Mouse (Mus musculus): ENCODE results near the gene Slc6a17.

- TF ChIP-seq CTCF (IDR thresholded peaks at IDR 0.05; ENCODE audit: borderline replicate concordance, extremely low read depth, insufficient read depth, insufficient read length) = no peak
- TF ChIP-seq POLR2A (IDR thresholded peaks at IDR 0.05; ENCODE audit: borderline replicate concordance, extremely low read depth, insufficient read depth, insufficient read length, poor library complexity, severe bottlenecking) = no peak
Measured at GRCm38 (mm10) chr3:107506531-107506930, 11.3 kb downstream of the Slc6a17 start.

All from brain, embryonic 14.5 days (tissue).